Mouse (Mus musculus) myocyte (in vitro differentiated cells): ENCODE results near the gene Wdr83.

Experiments used
- E2F4 ChIP-seq: IDR thresholded peaks from one replicate; pipeline ENCODE4 v1.6.1; 2011; ENCODE audit warnings: mild to moderate bottlenecking, control low read depth, moderate library complexity; ENCODE audit not compliant: insufficient read depth
- MAX ChIP-seq: IDR thresholded peaks from one replicate; pipeline ENCODE4 v1.6.1; 2011; ENCODE audit warnings: low read depth, mild to moderate bottlenecking, control low read depth
- MYOD1 ChIP-seq, 3 experiments: IDR thresholded peaks; one replicate each; pipeline ENCODE4 v1.6.1; 2011; ENCODE audit warnings: control low read depth in 2 of 3, low read depth in 2 of 3, mild to moderate bottlenecking in 2 of 3, moderate library complexity in 1 of 3; ENCODE audit not compliant: insufficient read length in 2 of 3, control insufficient read depth in 1 of 3
- MYOG ChIP-seq, 3 experiments: IDR thresholded peaks; one replicate each; pipeline ENCODE4 v1.6.1; 2011; ENCODE audit warnings: control low read depth in 2 of 3, low read depth in 2 of 3, mild to moderate bottlenecking in 2 of 3; ENCODE audit not compliant: insufficient read length in 2 of 3, control insufficient read depth in 1 of 3, insufficient read depth in 1 of 3
- POLR2A ChIP-seq: IDR thresholded peaks from one replicate; pipeline ENCODE4 v1.6.1; 2011; ENCODE audit warnings: low read depth, mild to moderate bottlenecking, control low read depth, moderate library complexity; ENCODE audit not compliant: insufficient read length
- POLR2AphosphoS2 ChIP-seq: IDR thresholded peaks from one replicate; pipeline ENCODE4 v1.6.1; 2011; ENCODE audit warnings: low read depth, control low read depth; ENCODE audit not compliant: insufficient read length
- SRF ChIP-seq: IDR thresholded peaks from one replicate; pipeline ENCODE4 v1.6.1; 2011; ENCODE audit warnings: low read depth; ENCODE audit not compliant: control insufficient read depth, insufficient read length
- TCF12 ChIP-seq: IDR thresholded peaks from one replicate; pipeline ENCODE4 v1.6.1; 2011; ENCODE audit warnings: mild to moderate bottlenecking, control low read depth; ENCODE audit not compliant: poor library complexity, insufficient read depth, severe bottlenecking
- TCF3 ChIP-seq: IDR thresholded peaks from one replicate; pipeline ENCODE4 v1.6.1; 2011; ENCODE audit warnings: low read depth, control low read depth; ENCODE audit not compliant: insufficient read length
- USF1 ChIP-seq: IDR thresholded peaks from one replicate; pipeline ENCODE4 v1.6.1; 2011; ENCODE audit warnings: low read depth, mild to moderate bottlenecking, control low read depth, moderate library complexity

GRCm38 (mm10) chr8:85072364-85072929 is 8.7 kb downstream of the Wdr83 start:
- TF ChIP-seq POLR2A (no peak), POLR2AphosphoS2 (no peak), MYOG (IDR thresholded peaks at IDR 0.05; ENCODE audit: control insufficient read depth in 1 of 3, insufficient read depth in 1 of 3, insufficient read length in 2 of 3, low read depth in 2 of 3) (no peak), E2F4 (no peak), USF1 (no peak), MAX (no peak), MYOD1 (IDR thresholded peaks at IDR 0.05; ENCODE audit: control insufficient read depth in 1 of 3, insufficient read length in 2 of 3, low read depth in 2 of 3) (no peak), TCF12 (no peak), TCF3 (no peak), SRF (no peak)
